Mouse (Mus musculus) lung, postnatal 36 days (tissue): ENCODE measurements at regions not wholly inside any gene's neighbourhood (a gene's known extent, or its start where the extent isn't known, plus 50 kb on each side); places are given as distances from the start of the nearest gene placed in this dataset.
A peak's percentile ranks its signal among the peaks of the same experiment; 100 is the strongest.

Experiments
- DNase-seq: peaks from one replicate; pipeline ENCODE4 v3.0.0; 2022; ENCODE audit warnings: mixed read lengths

GRCm38 (mm10) chr9:30183409-30183808, 220.5 kb upstream of the Ntm start:
- DNase-seq = no peak

- no peak for DNase-seq
Measured at GRCm38 (mm10) chr9:30184996-30185763, 222.2 kb upstream of the Ntm start.

- DNase-seq = no peak
Measured at GRCm38 (mm10) chr9:30186261-30186660, 223.3 kb upstream of the Ntm start.

GRCm38 (mm10) chr9:30190078-30190477, 227.1 kb upstream of the Ntm start:
- DNase-seq = no peak

GRCm38 (mm10) chr9:30191119-30191518, 228.2 kb upstream of the Ntm start:
- DNase-seq = no peak

- DNase-seq = no peak
Measured at GRCm38 (mm10) chr9:30191902-30192301, 229.0 kb upstream of the Ntm start.

- no peak for DNase-seq
Measured at GRCm38 (mm10) chr9:30194866-30195265, 231.9 kb upstream of the Ntm start.

GRCm38 (mm10) chr9:30202411-30202810, 224.5 kb upstream of the Snx19 start:
- DNase-seq = no peak

- no peak for DNase-seq
Measured at GRCm38 (mm10) chr9:30207631-30208030, 219.3 kb upstream of the Snx19 start.

GRCm38 (mm10) chr9:30209806-30210205, 217.1 kb upstream of the Snx19 start:
- DNase-seq = no peak

GRCm38 (mm10) chr9:30212471-30213075, 214.3 kb upstream of the Snx19 start:
- DNase-seq = no peak

- DNase-seq = no peak
Measured at GRCm38 (mm10) chr9:30234501-30235163, 192.3 kb upstream of the Snx19 start.

- DNase-seq = no peak
Measured at GRCm38 (mm10) chr9:30235791-30236190, 191.1 kb upstream of the Snx19 start.

- no peak for DNase-seq
Measured at GRCm38 (mm10) chr9:30242107-30242506, 184.8 kb upstream of the Snx19 start.

GRCm38 (mm10) chr9:30264533-30265168, 162.3 kb upstream of the Snx19 start:
- DNase-seq = peak; percentile 57

- DNase-seq = no peak
Measured at GRCm38 (mm10) chr9:30271081-30271480, 155.8 kb upstream of the Snx19 start.

- no peak for DNase-seq
Measured at GRCm38 (mm10) chr9:30273836-30274235, 153.1 kb upstream of the Snx19 start.

GRCm38 (mm10) chr9:30278231-30278630, 148.7 kb upstream of the Snx19 start:
- no peak for DNase-seq

- no peak for DNase-seq
Measured at GRCm38 (mm10) chr9:30283080-30283770, 143.7 kb upstream of the Snx19 start.

GRCm38 (mm10) chr9:30283771-30284148, 143.1 kb upstream of the Snx19 start:
- no peak for DNase-seq

- DNase-seq = no peak
Measured at GRCm38 (mm10) chr9:30284562-30285323, 142.2 kb upstream of the Snx19 start.

- no peak for DNase-seq
Measured at GRCm38 (mm10) chr9:30285324-30285599, 141.6 kb upstream of the Snx19 start.
